Mouse (Mus musculus): ENCODE data around the gene Nrsn2.

GRCm38 (mm10) chr2:152397680-152398435, 21.4 kb upstream of the Nrsn2 start, which contains the start of gene Sox12:
- no peak for TF ChIP-seq POLR2A (IDR thresholded peaks at IDR 0.05; ENCODE audit: borderline replicate concordance, low read depth, low read length)
- no peak for TF ChIP-seq CTCF (IDR thresholded peaks at IDR 0.05; ENCODE audit: low read depth, low read length)

Data from bone marrow macrophage, adult 2 months (primary cell).